Mouse (Mus musculus) heart, embryonic 14.5 days (tissue): Measurements from ENCODE around the gene Hist1h4i. TPM values are rescaled to one million over a fixed set of nuclear protein-coding genes. Genes with fewer than 3 reads are reported as not detected.

Source experiments
- ATAC-seq: fragments of 200-750 bp; cut with Nextera tagmentation; 2 replicates; pipeline ENCODE4 v1.8.0; 2017; ENCODE audit warnings: low read depth, moderate TSS enrichment; ENCODE audit not compliant: insufficient number of reproducible peaks, insufficient read depth, low FRiP score
- H3K27ac ChIP-seq, 2 experiments: fragments of 200-500 bp in 1 of 2; fragments of 300-500 bp in 1 of 2; sonication (generic) in 1 of 2; replicated peaks in 1 of 2; 2 replicates each; pipeline ENCODE4 v1.5.1; 2012 to 2014; ENCODE audit warnings: low read depth in 2 of 2, low read length in 2 of 2, control low read depth in 1 of 2, mild to moderate bottlenecking in 1 of 2, mixed read lengths in 1 of 2; ENCODE audit not compliant: control insufficient read depth in 1 of 2, insufficient read depth in 1 of 2
- H3K27me3 ChIP-seq: fragments of 300-500 bp; sonication (generic); 2 replicates; pipeline ENCODE4 v1.6.1; 2014; ENCODE audit warnings: mild to moderate bottlenecking, low read length, control low read depth; ENCODE audit not compliant: control insufficient read depth, insufficient read depth
- H3K36me3 ChIP-seq: fragments of 300-500 bp; sonication (generic); 2 replicates; pipeline ENCODE4 v1.6.1; 2014; ENCODE audit warnings: mild to moderate bottlenecking, control low read depth, low read length, mixed read lengths; ENCODE audit not compliant: control insufficient read depth, insufficient read depth
- H3K4me1 ChIP-seq, 2 experiments: fragments of 200-500 bp in 1 of 2; fragments of 300-500 bp in 1 of 2; sonication (generic) in 1 of 2; 2 replicates each; pipeline ENCODE4 v1.6.1; 2012 to 2014; ENCODE audit warnings: low read length in 2 of 2, control low read depth in 1 of 2, mixed read lengths in 1 of 2; ENCODE audit not compliant: control insufficient read depth in 2 of 2, insufficient read depth in 2 of 2
- H3K4me2 ChIP-seq: fragments of 300-500 bp; sonication (generic); 2 replicates; pipeline ENCODE4 v1.6.1; 2014; ENCODE audit warnings: mild to moderate bottlenecking, low read length
- H3K4me3 ChIP-seq, 2 experiments: fragments of 200-500 bp in 1 of 2; fragments of 300-500 bp in 1 of 2; sonication (generic) in 1 of 2; 2 replicates each; pipeline ENCODE4 v1.5.1; 2012 to 2014; ENCODE audit warnings: low read length in 2 of 2, mild to moderate bottlenecking in 2 of 2, control low read depth in 1 of 2, low read depth in 1 of 2, moderate library complexity in 1 of 2; ENCODE audit not compliant: control insufficient read depth in 1 of 2, insufficient read depth in 1 of 2
- H3K9ac ChIP-seq: fragments of 300-500 bp; sonication (generic); 2 replicates; pipeline ENCODE4 v1.6.1; 2014; ENCODE audit warnings: mild to moderate bottlenecking, low read length
- H3K9me3 ChIP-seq: fragments of 300-500 bp; sonication (generic); 2 replicates; pipeline ENCODE4 v1.6.1; 2016; ENCODE audit warnings: low read length, control low read depth; ENCODE audit not compliant: control insufficient read depth
- WGBS: fragments of 180-500 bp; shearing (Covaris S2); extraction: QIAGEN DNeasy Blood & Tissue Kit; methylation state at CpG from one replicate; pipeline ENCODE4 v1.1.7; 2014; 5-methylcytosine and 5-hydroxymethylcytosine counted together
- polyA plus RNA-seq: library from polyadenylated mRNA; unstranded; fragments of >200 nt; fragmentation: Nextera tagmentation; extraction: Ambion mirVana; gene quantifications from 2 replicates; pipeline ENCODE4 v1.2.1, GENCODE M21; 2014

Gene Hist1h4i
- polyA plus RNA-seq, 1 experiment from 2014 or later, result 9.3 TPM

DNA sequence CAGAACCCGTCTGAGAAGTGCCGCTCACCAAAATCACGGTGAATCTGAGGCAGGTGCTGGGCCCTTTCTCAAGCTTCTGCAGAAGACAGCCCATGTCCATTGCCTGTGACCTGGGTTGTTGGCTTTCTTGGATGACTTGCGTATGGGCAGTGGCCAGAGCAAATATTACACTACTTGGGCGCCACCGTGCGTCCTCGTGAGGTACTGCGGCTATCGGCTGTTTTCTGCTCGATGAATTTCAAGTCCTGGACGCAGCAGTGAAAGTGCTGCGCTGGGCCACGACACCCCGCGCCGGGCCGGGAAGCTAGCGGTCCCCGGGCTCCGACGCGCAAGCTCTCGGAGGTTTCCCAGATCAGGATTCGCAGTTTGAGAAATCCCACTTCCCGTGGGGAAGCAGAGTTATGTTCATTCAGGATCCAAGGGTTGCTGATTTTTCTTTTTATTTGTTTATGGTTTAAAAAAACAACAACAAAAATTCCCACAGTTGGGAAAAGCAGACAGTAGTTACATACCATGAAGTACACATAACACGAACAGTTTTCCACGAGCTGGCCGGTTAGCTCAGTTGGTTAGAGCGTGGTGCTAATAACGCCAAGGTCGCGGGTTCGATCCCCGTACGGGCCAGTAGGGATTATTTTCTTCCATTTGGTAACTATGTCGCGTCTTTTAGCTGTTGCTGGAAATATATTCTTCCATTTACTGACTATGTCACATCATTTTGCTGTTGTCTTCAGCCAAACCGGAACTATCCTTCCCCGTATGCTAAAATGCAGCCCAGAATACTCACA is 12.3 kb downstream of the Hist1h4i start:
- H3K4me2 ChIP-seq, result peak overlapping the region; percentile 64
- H3K9me3 ChIP-seq, result no peaks in the 10 kb centered on the region
- H3K4me3 ChIP-seq, result peak overlapping the region; percentile 48 to 78
- H3K9ac ChIP-seq, result peak overlapping the region; percentile 72
- WGBS, result 1% methylated on average over 40 of the region's 40 CpGs
- H3K4me1 ChIP-seq, result peaks cover 0 to 8% of the 10 kb centered on the region in 2 experiments; a peak in 2 of 4 replicates
- H3K36me3 ChIP-seq, result no peaks in the 10 kb centered on the region
- peak; percentile 75 for ATAC-seq
- H3K27ac ChIP-seq, result peak overlapping the region; percentile 76 to 88
- H3K27me3 ChIP-seq, result no peaks in the 10 kb centered on the region

GRCm38 (mm10) chr13:22026058-22027031 is 14.8 kb downstream of the Hist1h4i start:
- Histone ChIP-seq H3K36me3 (no peaks in the 10 kb centered on the region), H3K27ac (peak overlapping the region; percentile 5 to 15; a peak in 2 of 4 replicates), H3K4me1 (peaks cover 0 to 8% of the 10 kb centered on the region in 2 experiments; a peak in 2 of 4 replicates), H3K4me2 (peak overlapping the region; percentile 64), H3K27me3 (no peaks in the 10 kb centered on the region), H3K9ac (peak overlapping the region; percentile 67), H3K9me3 (no peaks in the 10 kb centered on the region), H3K4me3 (peak overlapping the region; percentile 53)
- ATAC-seq, result no peak
- 2% methylated on average over 35 of the region's 35 CpGs for WGBS

DNA sequence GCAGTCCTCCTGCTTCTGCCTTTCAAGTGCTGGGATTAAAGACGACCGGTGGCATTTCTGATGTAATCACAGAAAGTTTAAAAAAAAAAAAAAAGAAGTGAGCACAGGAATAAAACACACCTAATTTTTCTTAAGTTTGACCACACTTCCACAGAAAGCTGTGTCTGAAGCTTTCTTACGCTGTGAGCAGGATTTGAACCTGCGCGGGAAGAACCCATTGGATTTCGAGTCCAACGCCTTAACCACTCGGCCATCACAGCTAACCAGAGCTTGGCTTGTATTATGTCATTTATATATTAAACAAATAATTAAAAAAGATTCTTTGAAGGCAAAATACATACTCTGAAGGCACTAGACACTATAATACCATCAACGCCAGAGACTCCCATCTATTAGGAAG is 18.9 kb downstream of the Hist1h4i start:
- H3K4me1 ChIP-seq, result peaks cover 0 to 3% of the 10 kb centered on the region in 2 experiments; a peak in 2 of 4 replicates
- H3K36me3 ChIP-seq, result no peaks in the 10 kb centered on the region
- no peaks in the 10 kb centered on the region for H3K9me3 ChIP-seq
- WGBS, result 2% methylated on average over 9 of the region's 9 CpGs
- ATAC-seq, result no peak
- no peaks in the 10 kb centered on the region for H3K27me3 ChIP-seq
- H3K4me2 ChIP-seq, result peak overlapping the region; percentile 90
- peak overlapping the region; percentile 72 for H3K9ac ChIP-seq
- peak overlapping the region; percentile 58 to 59 for H3K4me3 ChIP-seq
- peak overlapping the region in 1 of 2 experiments; percentile 42; a peak in 1 of 4 replicates for H3K27ac ChIP-seq

GRCm38 (mm10) chr13:22021581-22021980 is 19.6 kb downstream of the Hist1h4i start:
- Histone ChIP-seq H3K9ac (peak overlapping the region; percentile 72), H3K27ac (peak overlapping the region; percentile 8 to 42; a peak in 2 of 4 replicates), H3K27me3 (peaks cover under 1% of the 10 kb centered on the region; the same call in 1 of the 2 replicates), H3K4me3 (peak overlapping the region; percentile 58 to 59), H3K36me3 (no peaks in the 10 kb centered on the region), H3K9me3 (no peaks in the 10 kb centered on the region), H3K4me1 (peaks cover 0 to 3% of the 10 kb centered on the region in 2 experiments; a peak in 1 of 4 replicates), H3K4me2 (peak overlapping the region; percentile 90)
- ATAC-seq, result no peak
- under 1% methylated on average over 11 of the region's 11 CpGs for WGBS

DNA sequence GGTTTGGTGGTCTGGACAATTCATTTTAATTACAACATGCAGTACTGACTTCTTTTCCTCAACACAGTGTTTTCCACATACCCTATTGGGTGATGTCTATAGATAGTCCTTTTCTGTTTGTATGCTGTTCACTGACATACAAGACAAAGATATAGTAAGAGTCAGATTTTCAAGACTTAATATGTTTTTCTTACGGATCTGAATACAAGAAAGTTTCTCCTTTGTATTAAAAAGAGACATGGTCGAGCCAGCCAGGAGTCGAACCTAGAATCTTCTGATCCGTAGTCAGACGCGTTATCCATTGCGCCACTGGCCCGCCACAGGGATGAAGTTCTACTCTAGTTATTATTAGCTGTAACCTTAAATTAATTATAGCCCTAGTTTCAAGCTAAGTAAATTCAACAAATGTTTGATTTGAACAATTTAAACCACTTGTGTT is 20.2 kb downstream of the Hist1h4i start:
- under 1% methylated on average over 8 of the region's 8 CpGs for WGBS
- H3K4me1 ChIP-seq, result peaks cover 0 to 3% of the 10 kb centered on the region in 2 experiments; a peak in 1 of 4 replicates
- peak overlapping the region; percentile 58 to 59; a peak in 3 of 4 replicates for H3K4me3 ChIP-seq
- peak overlapping the region in 1 of 2 experiments; percentile 28; a peak in 1 of 4 replicates for H3K27ac ChIP-seq
- peaks cover 4% of the 10 kb centered on the region; the same call in 1 of the 2 replicates for H3K27me3 ChIP-seq
- no peaks in the 10 kb centered on the region for H3K36me3 ChIP-seq
- no peaks in the 10 kb centered on the region for H3K9me3 ChIP-seq
- peak; percentile 69; the same call in 1 of the 2 replicates for ATAC-seq
- H3K4me2 ChIP-seq, result peak overlapping the region; percentile 90
- peak overlapping the region; percentile 73 for H3K9ac ChIP-seq

- WGBS, result under 1% methylated on average over 44 of the region's 44 CpGs
- peak overlapping the region; percentile 0 to 28; a peak in 3 of 4 replicates for H3K27ac ChIP-seq
- no peak for ATAC-seq
Measured at GRCm38 (mm10) chr13:22019934-22020835, 21.0 kb downstream of the Hist1h4i start.

More at GRCm38 (mm10) chr13:22019934-22020835, 21.0 kb downstream of the Hist1h4i start:
- Histone ChIP-seq H3K36me3 (no peaks in the 10 kb centered on the region), H3K9ac (peak overlapping the region; percentile 73), H3K4me3 (peak overlapping the region; percentile 42 to 59), H3K9me3 (0 out of 2 replicates have a peak, but pooled peaks cover 2% of the 10 kb centered on the region), H3K4me2 (peak overlapping the region; percentile 90), H3K27me3 (peaks cover 8% of the 10 kb centered on the region), H3K4me1 (no peaks in the 10 kb centered on the region)
